Mouse (Mus musculus) spleen, adult 2 months (tissue): ENCODE data around the gene Cdca8.

Source experiments
- CTCF ChIP-seq: fragments of 200-500 bp; IDR thresholded peaks from 2 replicates; pipeline ENCODE4 v1.5.1; 2011; ENCODE audit warnings: mild to moderate bottlenecking, inconsistent platforms; ENCODE audit not compliant: insufficient read depth, insufficient read length, insufficient replicate concordance; ENCODE audit errors: extremely low read depth
- POLR2A ChIP-seq: fragments of 200-500 bp; IDR thresholded peaks from 2 replicates; pipeline ENCODE4 v1.6.1; 2011; ENCODE audit warnings: low read depth, low read length, inconsistent platforms

GRCm38 (mm10) chr4:124889935-124890334 is 49.2 kb downstream of the Cdca8 start:
- TF ChIP-seq CTCF (no peak), POLR2A (no peak)
